Mouse (Mus musculus): ENCODE results near the gene Syn3.

DNA sequence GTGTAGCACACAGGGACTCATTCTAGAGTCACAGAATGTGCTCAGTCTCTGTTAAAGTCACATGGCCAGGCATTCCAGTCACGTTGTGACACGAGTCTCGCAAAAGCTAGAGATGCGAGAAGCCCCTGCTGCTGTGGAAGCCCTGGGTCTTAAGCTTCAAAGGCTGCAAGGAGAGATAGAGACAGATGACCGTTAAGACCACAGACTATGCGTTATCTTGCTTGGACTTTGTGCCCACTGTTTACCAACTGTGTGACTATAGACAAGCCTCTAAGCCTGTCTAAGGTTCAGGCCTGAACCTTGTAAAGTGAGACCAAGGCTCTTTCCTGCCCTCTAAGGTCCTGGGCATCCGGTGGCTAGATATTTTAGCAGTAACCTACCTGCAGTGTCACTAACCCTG, 156.0 kb downstream of the Syn3 start:
- TF ChIP-seq POLR2A (IDR thresholded peaks at IDR 0.05; ENCODE audit: control insufficient read depth, extremely low read depth, insufficient read depth, low read length, poor library complexity) (no peak), CTCF (IDR thresholded peaks at IDR 0.05; ENCODE audit: borderline replicate concordance, control insufficient read depth, extremely low read depth, insufficient read depth, low read length, poor library complexity) (no peak)

Measured in thymus, adult 2 months (tissue).